Mouse (Mus musculus) spleen, postnatal 14 days (tissue): Measurements from ENCODE around the gene Slc22a20.

Source experiments
- DNase-seq, 2 experiments: peaks; one replicate each; pipeline ENCODE4 v3.0.0; 2021 to 2022; ENCODE audit warnings: low spot score in 2 of 2

Gene Slc22a20

DNA sequence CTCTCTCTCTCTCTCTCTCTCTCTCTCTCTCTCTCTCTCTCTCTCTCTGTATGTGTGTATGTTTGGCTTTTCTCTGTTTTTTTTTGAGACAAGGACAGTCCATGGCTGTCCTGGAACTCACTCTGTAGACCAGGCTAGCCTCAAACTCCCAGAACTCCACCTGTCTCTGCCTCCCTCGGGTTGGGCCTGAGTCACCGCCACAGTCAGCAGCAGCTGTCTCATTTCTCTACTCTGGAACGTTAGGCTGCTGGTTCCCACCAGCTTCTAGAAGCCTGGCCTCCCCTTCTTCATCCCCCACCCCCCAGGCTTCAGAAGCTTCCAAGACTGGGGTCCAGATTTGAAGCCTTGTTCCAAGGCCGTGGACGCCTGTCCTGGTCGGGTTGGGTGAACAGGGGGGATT is 3.6 kb upstream of the Slc22a20 start:
- DNase-seq = no peak

DNA sequence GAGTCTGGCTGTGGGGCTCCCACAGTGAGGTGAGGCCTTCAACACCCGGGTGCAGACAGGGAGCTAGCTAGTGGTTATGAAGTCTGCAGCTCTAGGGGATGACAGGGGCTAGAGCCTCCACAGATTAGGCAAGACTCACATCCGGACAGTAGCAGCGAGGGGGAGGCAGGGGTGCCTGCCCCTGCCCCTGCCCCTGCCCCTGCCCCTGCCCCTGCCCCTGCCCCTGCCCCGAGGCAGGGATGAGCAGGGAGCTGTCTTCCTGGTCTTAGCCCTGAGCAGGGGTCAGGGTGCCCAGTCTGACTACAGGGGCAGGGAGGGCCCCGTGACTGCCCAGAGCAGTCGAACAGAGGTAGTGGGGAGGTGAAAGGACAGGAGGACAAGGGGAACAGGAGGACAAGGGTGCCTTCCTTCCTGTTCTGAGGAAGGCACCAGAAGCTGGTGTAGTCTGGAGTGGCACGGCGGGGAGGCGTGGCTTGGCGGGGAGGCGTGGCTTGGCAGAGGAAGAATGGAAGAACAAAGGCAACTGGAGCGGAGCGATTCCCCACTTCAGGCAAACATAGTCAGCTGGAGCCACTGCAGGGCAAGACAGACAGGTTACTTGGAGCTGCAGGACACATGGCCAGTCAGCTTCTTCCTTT is 3.0 kb upstream of the Slc22a20 start:
- peak; percentile 53 to 64 for DNase-seq

- peak in 1 of 2 experiments; percentile 29 for DNase-seq
Measured at GRCm38 (mm10) chr19:5988027-5988814, 2.3 kb upstream of the Slc22a20 start.

DNA sequence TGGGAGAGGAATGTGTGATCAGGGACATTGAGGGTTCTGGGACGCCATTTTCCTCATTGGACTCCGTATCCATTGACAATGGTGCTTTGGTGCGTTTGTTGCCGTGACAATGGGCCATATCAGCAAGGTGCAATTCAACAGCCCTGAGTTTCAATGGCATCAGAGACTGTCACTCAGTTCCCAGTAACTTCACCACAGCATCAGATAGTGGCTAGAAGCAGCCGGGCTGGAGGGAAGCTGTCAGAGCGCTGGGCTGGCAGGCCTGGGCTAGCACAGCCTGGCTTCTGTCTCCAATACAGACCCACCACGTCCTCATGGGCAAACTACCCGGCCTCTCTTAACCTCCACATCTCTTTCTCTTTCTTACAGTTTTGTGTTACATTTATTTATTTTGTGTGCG is 5.5 kb downstream of the Slc22a20 start:
- no peak for DNase-seq

DNA sequence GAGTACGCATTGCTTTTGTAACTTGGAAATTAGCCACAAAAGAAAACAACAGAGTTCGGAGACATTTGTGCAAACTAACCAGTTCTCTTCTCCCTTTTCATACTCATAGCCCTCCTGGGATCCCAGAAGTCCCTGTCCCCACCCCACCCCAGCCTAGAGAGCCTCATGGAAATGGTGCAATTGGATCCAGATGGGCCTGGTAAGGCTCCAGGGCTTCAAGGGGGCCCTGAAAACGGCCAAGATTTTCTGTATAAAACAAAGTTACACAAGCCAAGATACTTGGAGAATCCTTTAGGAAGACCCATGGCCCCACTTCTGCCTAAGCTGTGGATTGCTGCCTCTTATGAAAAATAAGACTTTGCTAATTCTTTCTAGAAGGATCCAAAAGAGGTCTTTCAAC is 8.2 kb downstream of the Slc22a20 start:
- DNase-seq = no peak

DNA sequence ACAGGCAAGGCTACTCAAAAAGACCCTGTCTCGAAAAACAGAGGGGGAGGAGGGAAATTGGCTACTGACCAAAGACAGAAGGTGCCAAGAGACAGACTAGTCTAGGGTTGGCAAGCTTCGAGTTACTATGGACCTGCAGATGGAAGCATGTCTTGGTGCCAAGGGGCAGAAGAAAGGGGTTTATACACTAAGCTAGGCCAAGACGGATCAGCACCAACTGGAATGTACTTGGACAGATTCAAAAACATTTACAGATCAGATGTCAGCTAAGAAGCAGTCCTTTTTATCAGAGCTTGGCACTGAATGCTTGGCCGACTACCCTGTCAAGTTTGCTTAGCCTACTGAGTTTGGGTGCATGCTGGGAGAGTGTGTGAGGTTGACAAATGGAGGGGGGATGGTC is 10.3 kb downstream of the Slc22a20 start:
- no peak for DNase-seq

- DNase-seq = no peak
Measured at GRCm38 (mm10) chr19:5975112-5975511, 10.8 kb downstream of the Slc22a20 start.

DNA sequence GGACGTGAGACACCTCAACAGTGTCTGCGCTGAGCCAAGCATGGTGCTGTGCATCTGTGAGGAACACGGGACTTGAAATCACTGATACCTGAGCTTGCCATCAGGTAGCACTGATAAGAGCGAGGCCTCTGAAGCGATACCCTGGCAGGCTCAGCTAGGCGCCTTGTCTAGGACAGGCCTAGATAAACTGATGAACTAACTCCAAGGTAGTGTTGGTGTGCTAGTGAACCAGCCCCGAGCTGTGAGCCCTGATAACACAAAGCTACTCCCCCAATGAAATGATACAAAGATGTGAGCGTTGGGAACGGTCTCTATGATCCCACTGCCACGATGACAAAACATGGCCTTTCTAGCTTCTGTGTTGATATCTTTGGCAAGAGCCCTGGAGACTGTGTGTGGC is 18.3 kb downstream of the Slc22a20 start:
- DNase-seq = no peak

DNA sequence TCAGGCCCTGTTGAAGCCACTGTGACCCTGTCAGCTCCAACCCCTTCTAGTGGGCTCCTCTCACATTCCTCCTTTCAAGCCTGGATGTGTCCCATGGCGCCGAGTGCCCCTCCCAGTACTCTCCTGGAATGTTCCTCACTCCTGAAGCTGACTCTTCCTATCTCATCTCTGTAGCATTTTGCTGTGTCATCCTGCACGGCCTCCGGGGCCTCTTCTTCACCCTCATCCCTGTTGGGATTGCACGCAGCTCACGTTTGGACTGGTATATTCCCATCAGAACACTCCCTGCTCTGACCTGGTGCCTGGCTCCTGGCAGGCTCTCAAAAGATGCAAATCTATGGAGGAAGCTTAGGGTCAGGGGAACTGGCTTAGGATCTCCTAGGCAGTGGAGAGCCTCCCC is 19.2 kb downstream of the Slc22a20 start:
- DNase-seq = no peak

- no peak for DNase-seq
Measured at GRCm38 (mm10) chr19:5965910-5966309, 20.0 kb downstream of the Slc22a20 start.

GRCm38 (mm10) chr19:5965280-5965679 is 20.7 kb downstream of the Slc22a20 start:
- peak; percentile 62 to 78 for DNase-seq

- DNase-seq = no peak
Measured at GRCm38 (mm10) chr19:5964804-5965203, 21.1 kb downstream of the Slc22a20 start.

- peak; percentile 80 to 87 for DNase-seq
Measured at GRCm38 (mm10) chr19:5963883-5964562, 21.9 kb downstream of the Slc22a20 start, which contains the start of gene Pola2. Pola2 (minus strand) TSS chr19:5964202.

GRCm38 (mm10) chr19:5962651-5963050 is 23.3 kb downstream of the Slc22a20 start:
- no peak for DNase-seq

DNA sequence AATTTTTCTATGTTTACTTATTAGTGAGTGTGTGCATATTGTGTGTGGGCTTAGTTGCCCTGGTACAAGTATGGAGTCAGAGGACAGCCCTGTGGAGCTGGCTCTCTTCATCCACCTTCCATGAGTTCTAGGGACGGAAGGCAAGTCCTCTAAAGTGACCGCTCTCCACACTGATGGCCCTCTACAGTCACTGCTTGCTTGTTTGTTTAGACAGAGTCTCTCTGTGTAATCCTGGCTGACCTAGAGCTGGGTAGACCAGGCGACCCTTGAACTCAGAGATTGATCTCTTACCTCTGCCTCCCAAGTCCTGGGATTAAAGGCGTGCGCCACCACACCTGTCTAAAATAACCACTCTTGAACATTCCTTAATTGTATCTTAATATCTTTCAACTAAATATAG is 28.6 kb downstream of the Slc22a20 start:
- no peak for DNase-seq

- peak; percentile 46 to 69 for DNase-seq
Measured at GRCm38 (mm10) chr19:5956685-5957084, 29.3 kb downstream of the Slc22a20 start.

- DNase-seq = no peak
Measured at GRCm38 (mm10) chr19:5955704-5956670, 30.0 kb downstream of the Slc22a20 start.

DNA sequence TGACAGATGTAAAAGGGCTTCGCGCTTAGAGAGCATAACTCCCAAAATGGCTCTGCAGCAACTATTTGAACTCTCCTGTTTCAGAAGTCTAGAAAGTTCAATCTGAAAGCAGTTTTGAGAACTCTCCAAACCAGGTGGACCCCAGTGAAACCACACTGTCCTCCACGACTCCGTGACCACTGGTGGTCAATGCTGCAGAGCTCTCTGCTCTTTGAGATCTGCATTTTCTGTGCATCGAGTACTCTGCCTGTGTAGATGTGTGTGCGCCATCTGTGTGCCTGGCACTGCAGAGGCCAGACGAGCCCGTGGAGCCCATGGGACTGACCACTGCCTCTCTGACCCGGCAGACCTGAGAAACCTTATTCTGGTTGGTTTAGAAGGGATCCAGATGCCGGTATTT is 31.0 kb downstream of the Slc22a20 start:
- DNase-seq = no peak

DNA sequence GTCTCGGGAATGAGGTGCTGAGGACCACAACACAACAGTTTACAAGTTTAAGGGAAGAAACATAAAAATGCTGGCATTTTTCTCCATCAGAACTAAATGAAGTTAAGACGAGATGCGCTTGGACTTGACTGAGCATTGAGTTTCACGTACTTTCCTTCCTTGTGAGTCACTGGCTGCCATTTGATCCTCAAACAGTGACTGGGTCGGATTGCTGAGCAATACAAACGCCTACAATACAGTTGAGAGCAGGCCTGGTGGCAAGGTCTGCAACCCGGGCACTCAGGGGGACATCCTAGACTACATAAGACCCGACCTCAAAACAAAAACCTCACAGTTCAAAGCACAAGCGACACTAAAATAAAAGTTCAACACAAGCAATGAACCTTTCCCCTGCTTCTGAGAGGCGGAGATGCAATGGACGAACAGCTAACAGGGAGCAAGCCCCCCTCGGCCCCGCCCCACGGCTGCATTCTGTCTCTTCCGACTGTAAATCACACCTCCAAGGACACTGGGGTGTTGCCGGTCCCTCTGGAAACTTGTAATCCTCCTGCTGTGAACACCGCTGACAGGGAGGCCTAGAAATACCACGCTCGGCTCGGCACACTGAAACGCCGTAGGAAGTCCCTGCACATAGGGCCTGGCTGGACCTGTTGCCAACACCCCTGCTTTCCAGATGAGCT is 31.8 kb downstream of the Slc22a20 start:
- no peak for DNase-seq

- no peak for DNase-seq
Measured at GRCm38 (mm10) chr19:5953201-5953770, 32.7 kb downstream of the Slc22a20 start.
